Mouse (Mus musculus) forebrain, embryonic 15.5 days (tissue): Measurements from ENCODE around the gene Map4k4. TPM values are rescaled to one million over a fixed set of nuclear protein-coding genes. Genes with fewer than 3 reads are reported as not detected.

ENCODE experiments used
- ATAC-seq: fragments of 200-750 bp; cut with Nextera tagmentation; replicated peaks from 2 replicates; pipeline ENCODE4 v1.8.0; 2017; ENCODE audit warnings: mild to moderate bottlenecking, moderate TSS enrichment, moderate library complexity
- H3K27ac ChIP-seq: fragments of 300-500 bp; sonication (generic); replicated peaks from 2 replicates; pipeline ENCODE4 v1.5.1; 2015; ENCODE audit warnings: mild to moderate bottlenecking, inconsistent platforms
- H3K27me3 ChIP-seq: fragments of 300-500 bp; sonication (generic); 2 replicates; pipeline ENCODE4 v1.6.1; 2015; ENCODE audit warnings: inconsistent platforms
- H3K36me3 ChIP-seq: fragments of 300-500 bp; sonication (generic); 2 replicates; pipeline ENCODE4 v1.6.1; 2015; ENCODE audit warnings: mild to moderate bottlenecking, inconsistent platforms
- H3K4me1 ChIP-seq: fragments of 300-500 bp; sonication (generic); 2 replicates; pipeline ENCODE4 v1.6.1; 2015; ENCODE audit warnings: inconsistent platforms
- H3K4me2 ChIP-seq: fragments of 300-500 bp; sonication (generic); replicated peaks from 2 replicates; pipeline ENCODE4 v1.6.1; 2015; ENCODE audit warnings: mild to moderate bottlenecking, inconsistent platforms
- H3K4me3 ChIP-seq: fragments of 300-500 bp; sonication (generic); 2 replicates; pipeline ENCODE4 v1.5.1; 2015; ENCODE audit warnings: mild to moderate bottlenecking, inconsistent platforms
- H3K9ac ChIP-seq: fragments of 300-500 bp; sonication (generic); replicated peaks from 2 replicates; pipeline ENCODE4 v1.6.1; 2015; ENCODE audit warnings: mild to moderate bottlenecking, inconsistent platforms
- H3K9me3 ChIP-seq: fragments of 300-500 bp; sonication (generic); 2 replicates; pipeline ENCODE4 v1.6.1; 2016; ENCODE audit warnings: inconsistent platforms
- WGBS: fragments of 180-500 bp; shearing (Covaris S2); methylation state at CpG from one replicate; pipeline ENCODE4 v1.1.7; 2015; ENCODE audit warnings: mixed read lengths; 5-methylcytosine and 5-hydroxymethylcytosine counted together
- polyA plus RNA-seq: library from polyadenylated mRNA; unstranded; fragments of >200 nt; fragmentation: Nextera tagmentation; extraction: Ambion mirVana; gene quantifications from 2 replicates; pipeline ENCODE4 v1.2.1, GENCODE M21; 2015

Map4k4 gene
- polyA plus RNA-seq, 1 experiment from 2014 or later: 55.7 TPM

DNA sequence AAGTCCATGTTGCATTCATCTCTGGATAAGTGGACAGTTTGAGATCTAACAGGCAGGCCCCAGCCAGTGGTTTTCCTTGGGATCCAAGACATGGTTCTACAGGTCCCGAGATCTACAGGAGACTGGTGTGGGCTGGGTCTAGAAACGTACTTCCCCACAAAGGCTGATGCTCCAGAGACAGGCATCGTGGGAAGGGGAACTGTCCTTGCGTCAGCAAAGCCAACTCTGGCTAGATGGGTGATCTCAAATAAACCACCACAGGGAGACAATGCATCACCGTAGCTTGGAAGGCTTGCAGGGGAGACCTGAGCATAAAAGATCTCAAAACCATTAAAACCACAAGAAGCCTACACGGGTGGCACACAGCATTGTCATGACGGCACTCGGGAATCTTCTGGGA lies 163.8 kb downstream of the Map4k4 start:
- no peaks in the 10 kb centered on the region for H3K36me3 ChIP-seq
- H3K4me1 ChIP-seq: no peaks in the 10 kb centered on the region
- no peak overlapping the region for H3K9ac ChIP-seq
- no peak overlapping the region for H3K4me3 ChIP-seq
- no peak overlapping the region for H3K4me2 ChIP-seq
- H3K27ac ChIP-seq: no peak overlapping the region
- 90% methylated on average over 8 of the region's 8 CpGs for WGBS
- H3K9me3 ChIP-seq: no peaks in the 10 kb centered on the region
- no peak for ATAC-seq
- H3K27me3 ChIP-seq: no peaks in the 10 kb centered on the region

DNA sequence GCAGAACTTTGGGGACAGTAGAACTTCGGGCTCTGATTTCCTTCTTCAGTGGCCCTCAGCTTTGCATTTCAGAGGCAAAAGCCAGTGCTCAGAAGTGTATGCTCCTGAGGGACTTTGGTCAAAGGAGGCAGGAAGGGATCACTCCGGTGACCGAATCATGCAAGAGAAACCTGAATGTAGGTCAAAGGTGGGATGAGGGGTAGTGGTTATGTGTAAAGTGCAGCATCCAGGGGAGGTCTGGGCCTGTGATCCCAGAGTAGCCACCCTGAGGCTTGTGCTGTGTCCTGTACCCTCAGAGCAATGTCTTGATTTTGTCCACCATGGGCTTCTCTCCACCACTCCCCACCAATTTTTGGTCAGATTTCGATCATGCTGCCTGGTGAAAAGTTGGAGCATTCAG lies 171.8 kb downstream of the Map4k4 start:
- no peaks in the 10 kb centered on the region for H3K36me3 ChIP-seq
- H3K9me3 ChIP-seq: no peaks in the 10 kb centered on the region
- ATAC-seq: no peak
- no peak overlapping the region for H3K4me3 ChIP-seq
- H3K4me1 ChIP-seq: no peaks in the 10 kb centered on the region
- no peak overlapping the region for H3K4me2 ChIP-seq
- H3K9ac ChIP-seq: no peak overlapping the region
- H3K27me3 ChIP-seq: no peaks in the 10 kb centered on the region
- 84% methylated on average over 4 of the region's 4 CpGs for WGBS
- no peak overlapping the region for H3K27ac ChIP-seq

DNA sequence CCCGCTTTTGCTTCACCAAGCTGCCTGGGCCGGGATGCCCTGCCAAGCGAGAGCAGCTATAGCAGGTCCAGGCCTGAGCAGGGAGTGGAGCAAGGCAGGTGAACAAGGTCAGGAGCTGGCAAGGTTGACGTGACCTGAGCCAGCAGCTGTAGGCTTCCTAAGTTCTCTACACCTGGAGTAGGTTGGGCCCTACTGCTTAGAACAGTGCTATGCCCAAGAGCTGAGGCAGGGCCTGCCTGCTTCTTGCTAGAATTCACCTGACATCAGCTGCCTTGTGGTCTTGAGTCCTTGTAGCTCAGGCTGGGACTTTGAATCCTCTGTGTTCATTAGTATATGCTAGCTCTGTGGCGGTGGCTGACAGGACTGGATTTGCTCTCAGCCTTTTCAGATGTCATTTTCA lies 173.1 kb downstream of the Map4k4 start, which contains the start of gene Il1r2:
TSS of gene Il1r2 (plus strand) at position 301 of the 400 bp plus-strand sequence.
- Histone ChIP-seq H3K36me3 (no peaks in the 10 kb centered on the region), H3K27ac (no peak within 1 kb of the TSS), H3K4me3 (no peak within 1 kb of the TSS), H3K9ac (no peak within 1 kb of the TSS), H3K4me1 (no peaks in the 10 kb centered on the region), H3K27me3 (no peaks in the 10 kb centered on the region), H3K4me2 (no peak within 1 kb of the TSS), H3K9me3 (no peaks in the 10 kb centered on the region)
- 91% methylated on average over 5 of the region's 5 CpGs for WGBS
- ATAC-seq: no peak

Other genes starting within 250 kb of the Map4k4 start
- gene Creg2, start 249.4 kb upstream of the Map4k4 start, polyA plus RNA-seq: 1.1 and 1.5 TPM in 2 replicates
- gene Rfx8, start 179.9 kb upstream of the Map4k4 start, polyA plus RNA-seq: 0.11 TPM in 1 of 2 replicates, not detected in the other
- not detected in 2 replicates for gene Gm3646, start 95.6 kb upstream of the Map4k4 start, polyA plus RNA-seq
- gene Il1r2, start 173.2 kb downstream of the Map4k4 start, polyA plus RNA-seq: 0.56 and 0.57 TPM in 2 replicates